Mouse (Mus musculus) activated CD4-positive, CD25-positive, alpha-beta regulatory T cell (primary cell): ENCODE results near the gene Eif3c. TPM values are rescaled to one million over a fixed set of nuclear protein-coding genes. Genes with fewer than 3 reads are reported as not detected.

Experiments used
- polyA plus RNA-seq, 2 experiments: library from polyadenylated mRNA; unstranded; fragments of 100-300 nt; shearing (Covaris generic); gene quantifications; one replicate each; pipeline ENCODE4 v1.2.1; 2017

Gene Eif3c
- 100 to 1,000 TPM; 180 to 184 TPM for polyA plus RNA-seq

DNA sequence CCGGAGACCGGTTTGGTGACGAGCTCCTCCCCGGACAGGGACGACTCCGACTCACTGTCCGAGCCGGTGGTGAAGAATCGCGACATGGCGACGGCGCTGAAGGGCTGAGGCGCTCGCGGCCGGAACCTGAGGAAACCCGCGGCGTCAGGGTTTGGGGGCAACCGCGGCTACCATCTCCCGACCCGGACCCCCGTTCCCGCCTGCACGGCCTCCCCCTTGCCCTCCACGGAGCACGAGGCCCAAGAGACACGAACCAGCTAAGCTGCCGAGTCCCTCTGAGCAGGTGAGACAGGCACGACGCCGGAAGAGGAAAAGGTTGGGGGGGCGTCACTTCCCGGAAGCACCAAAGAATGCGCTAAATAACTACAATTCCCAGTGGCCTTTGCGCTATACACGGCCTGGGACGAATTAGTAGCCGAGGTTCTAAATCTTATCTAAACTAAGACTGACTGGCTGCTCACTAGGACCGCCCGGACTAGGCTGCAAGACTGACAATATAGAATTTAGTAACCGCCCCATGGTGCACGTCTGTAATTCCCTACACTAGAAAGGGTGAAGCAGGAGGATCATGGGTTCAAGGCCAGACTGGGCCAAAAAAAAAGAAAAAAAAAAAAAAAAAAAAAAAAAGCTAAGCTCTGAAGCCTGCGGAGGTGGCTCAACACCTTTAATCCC lies at the start of gene Eif3c:
Gene Eif3c (minus strand): TSS at position 318 of the 672 bp plus-strand sequence.

DNA sequence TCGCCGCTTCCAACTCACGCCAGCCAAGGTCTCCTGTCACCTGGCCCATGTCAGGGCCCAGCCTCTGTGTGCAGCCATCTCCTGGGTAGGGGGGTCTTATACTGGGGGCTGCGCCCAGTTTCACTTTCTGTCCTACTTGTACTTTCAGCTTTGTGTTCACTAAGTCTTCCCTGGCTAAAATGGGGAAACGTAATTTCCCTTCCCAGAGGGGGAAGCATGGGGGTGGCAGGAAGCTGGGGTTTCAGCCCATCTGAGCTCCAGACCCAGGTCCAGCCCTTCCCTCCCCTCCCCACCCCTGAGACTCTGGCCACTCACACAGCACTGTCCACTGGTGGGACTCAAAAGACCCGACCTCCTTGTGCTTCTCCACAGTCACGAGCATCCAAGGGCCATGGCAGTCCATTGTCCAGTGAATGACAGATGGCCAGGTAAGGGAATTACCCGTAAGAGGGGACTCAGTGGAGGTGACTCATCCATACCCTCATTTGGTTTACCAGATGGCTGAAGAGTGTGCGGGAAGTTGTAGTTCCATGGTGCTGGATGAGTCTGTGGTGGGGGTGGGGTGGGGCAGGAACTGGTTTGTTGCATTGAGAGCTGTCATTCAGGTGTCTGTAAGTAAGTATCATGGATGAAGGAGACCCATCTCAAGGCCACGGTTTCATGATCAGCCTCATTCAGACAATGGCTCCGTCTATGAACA lies 28.8 kb upstream of the Eif3c start, which contains the start of gene Il27:
Gene Il27 (minus strand): TSS at position 80 of the 700 bp plus-strand sequence.

DNA sequence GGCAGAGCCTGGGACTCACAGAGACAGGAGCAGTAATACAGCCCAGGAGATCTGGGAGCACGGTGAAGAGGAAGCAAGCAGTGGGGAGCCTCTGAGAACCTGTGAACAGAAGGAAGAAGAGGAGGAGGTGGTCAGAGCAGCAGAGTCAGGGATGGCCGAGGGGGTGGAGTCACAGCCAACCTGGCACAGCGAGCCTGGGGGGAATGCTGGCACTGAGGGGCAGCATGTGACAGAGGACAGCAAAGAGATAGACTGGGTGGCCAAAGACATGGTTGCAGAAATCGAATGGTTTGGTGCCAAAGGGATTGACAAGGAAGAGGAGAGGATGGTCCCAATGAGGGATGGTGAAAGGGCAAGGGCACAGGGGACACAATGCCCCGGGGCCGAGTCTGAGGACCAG lies 19.5 kb upstream of the Eif3c start, which contains the start of gene Cln3:
Gene Cln3 (minus strand): TSS at position 101 of the 400 bp plus-strand sequence.

DNA sequence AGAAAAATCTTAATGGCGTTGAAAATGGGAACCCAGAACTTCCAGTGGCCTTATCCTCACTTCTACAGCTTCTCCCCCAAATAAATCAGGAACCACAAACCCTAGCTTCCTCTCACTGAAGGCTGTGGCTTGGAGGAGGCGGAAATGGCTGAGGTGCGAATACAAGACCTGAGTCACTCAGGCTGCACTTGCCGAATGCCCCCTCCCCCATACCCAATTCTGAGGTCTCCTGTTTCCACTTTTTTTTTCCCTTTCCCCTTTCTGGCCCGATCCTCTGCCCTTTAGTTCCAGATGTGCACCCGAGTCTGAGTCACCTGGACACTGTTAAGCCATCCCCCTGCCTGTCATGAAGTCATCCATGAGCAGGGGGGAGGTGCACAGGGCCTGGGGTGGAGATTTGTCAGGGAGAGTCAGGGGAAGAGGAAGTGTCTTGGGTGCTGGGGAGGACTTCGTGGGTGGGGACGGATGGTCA lies 18.3 kb upstream of the Eif3c start, which contains the start of gene Apobr:
Gene Apobr (plus strand): TSS at position 437 of the 472 bp plus-strand sequence.

DNA sequence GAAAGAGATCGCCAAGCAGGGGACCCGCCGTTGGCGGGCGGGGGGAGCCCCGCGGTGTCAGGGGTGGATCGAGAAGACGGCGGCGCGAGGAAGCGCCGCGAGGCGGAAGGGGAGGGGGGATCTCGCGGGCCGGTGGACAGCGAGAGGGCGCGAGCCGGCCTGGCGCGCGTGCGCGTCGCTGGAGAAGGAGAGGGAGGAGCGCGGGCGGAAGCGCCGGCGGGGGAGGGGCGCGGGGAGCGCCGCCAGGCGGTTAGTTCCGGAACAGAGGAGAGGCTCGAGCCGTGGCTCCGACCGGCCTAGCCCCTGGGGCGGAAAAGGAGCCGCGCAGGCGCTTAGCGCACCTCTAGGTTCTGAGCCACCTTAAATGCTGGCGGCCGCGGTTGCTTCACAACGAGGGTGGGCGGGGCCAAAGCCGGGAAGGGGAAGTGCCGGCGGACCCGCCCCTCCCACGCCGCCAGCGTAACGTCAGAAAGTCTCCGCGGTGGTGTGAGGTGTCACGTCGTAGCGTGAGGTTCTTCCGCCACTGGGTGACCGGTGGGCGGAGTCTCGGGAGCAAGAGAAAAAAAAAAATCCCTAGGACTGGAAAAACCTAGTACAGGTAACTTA lies 62.8 kb downstream of the Eif3c start, which contains the start of gene Atxn2l:
Gene Atxn2l (minus strand): TSS at position 165 of the 606 bp plus-strand sequence.

Other genes starting within 250 kb of the Eif3c start
- 100 to 1,000 TPM; 699 to 796 TPM for gene Lat, start 196.8 kb downstream of the Eif3c start, polyA plus RNA-seq
- 10 to 100 TPM; 43.1 to 44.7 TPM for gene Spns1, start 189.0 kb downstream of the Eif3c start, polyA plus RNA-seq
- gene Nfatc2ip, start 169.7 kb downstream of the Eif3c start, polyA plus RNA-seq = 1 to 10 TPM; 4.7 to 6.0 TPM
- 1 to 10 TPM; 2.7 to 6.1 TPM for gene Cd19, start 151.5 kb downstream of the Eif3c start, polyA plus RNA-seq
- 10 to 100 TPM; 43.4 to 61.1 TPM for gene Rabep2, start 137.7 kb downstream of the Eif3c start, polyA plus RNA-seq
- gene Atp2a1, start 103.3 kb downstream of the Eif3c start, polyA plus RNA-seq = under 1 TPM; 0.60 to 0.97 TPM
- gene Sh2b1, start 91.0 kb downstream of the Eif3c start, polyA plus RNA-seq = 10 to 100 TPM; 36.2 to 52.7 TPM
- gene Tufm, start 79.0 kb downstream of the Eif3c start, polyA plus RNA-seq = 100 to 1,000 TPM in 1 of 2 experiments, 10 to 100 TPM in 1; 97.6 to 106 TPM
- 100 to 1,000 TPM in 1 of 2 experiments, 10 to 100 TPM in 1; 94.3 to 103 TPM for gene Atxn2l, start 63.0 kb downstream of the Eif3c start, polyA plus RNA-seq
- 1 to 10 TPM in 1 of 2 experiments, under 1 TPM in 1; 0.98 to 4.1 TPM for gene Apobr, start 18.5 kb upstream of the Eif3c start, polyA plus RNA-seq
- gene Cln3, start 19.4 kb upstream of the Eif3c start, polyA plus RNA-seq = 100 to 1,000 TPM in 1 of 2 experiments, 10 to 100 TPM in 1; 50.3 to 115 TPM
- gene Il27, start 28.5 kb upstream of the Eif3c start, polyA plus RNA-seq = under 1 TPM in 1 of 2 experiments, not detected in 1; 0.17 TPM
- 1 to 10 TPM in 1 of 2 experiments, not detected in 1; 1.3 TPM for gene Nupr1, start 64.5 kb upstream of the Eif3c start, polyA plus RNA-seq
- 10 to 100 TPM; 83.9 to 89.3 TPM for gene Sgf29, start 82.9 kb upstream of the Eif3c start, polyA plus RNA-seq
- gene Sult1a1, start 110.0 kb upstream of the Eif3c start, polyA plus RNA-seq = 1 to 10 TPM in 1 of 2 experiments, under 1 TPM in 1; 0.76 to 1.8 TPM
- gene Bola2, start 129.0 kb upstream of the Eif3c start, polyA plus RNA-seq = 100 to 1,000 TPM; 111 to 133 TPM
- gene Slx1b, start 129.4 kb upstream of the Eif3c start, polyA plus RNA-seq = 10 to 100 TPM in 1 of 2 experiments, 1 to 10 TPM in 1; 7.1 to 13.5 TPM
- 1,000 to 10,000 TPM; 3,096 to 3,488 TPM for gene Coro1a, start 141.4 kb upstream of the Eif3c start, polyA plus RNA-seq
- 10 to 100 TPM; 30.7 to 33.6 TPM for gene Mapk3, start 193.2 kb upstream of the Eif3c start, polyA plus RNA-seq
- 1 to 10 TPM in 1 of 2 experiments, under 1 TPM in 1; 0.94 to 3.4 TPM for gene Gdpd3, start 199.9 kb upstream of the Eif3c start, polyA plus RNA-seq
- gene Ypel3, start 210.5 kb upstream of the Eif3c start, polyA plus RNA-seq = 100 to 1,000 TPM; 529 to 591 TPM
- 1 to 10 TPM; 1.9 to 4.1 TPM for gene Tbx6, start 215.1 kb upstream of the Eif3c start, polyA plus RNA-seq
- 100 to 1,000 TPM; 387 to 443 TPM for gene Ppp4c, start 226.1 kb upstream of the Eif3c start, polyA plus RNA-seq
- not detected for gene Fam57b, start 231.3 kb upstream of the Eif3c start, polyA plus RNA-seq